Mouse (Mus musculus): ENCODE measurements around the gene Tlcd2.

DNA sequence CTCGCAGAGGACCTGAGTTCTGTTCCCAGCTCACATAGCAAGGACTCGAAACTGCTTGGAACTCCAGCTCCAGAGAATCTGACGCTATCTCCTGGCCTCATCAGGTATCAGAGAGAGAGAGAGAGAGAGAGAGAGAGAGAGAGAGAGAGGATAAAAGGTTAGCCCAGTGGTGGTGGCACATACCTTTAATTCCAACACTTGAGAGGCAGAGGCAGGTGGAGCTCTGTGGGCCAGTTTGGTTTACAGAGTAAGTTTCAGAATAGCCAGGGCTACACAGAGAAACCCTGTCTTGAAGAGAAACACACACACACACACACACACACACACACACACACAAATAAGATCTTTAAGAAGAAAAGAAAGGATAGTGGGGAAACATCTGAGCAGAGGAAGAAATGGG lies 38.4 kb upstream of the Tlcd2 start:
- TF ChIP-seq POLR2A (IDR thresholded peaks at IDR 0.05; ENCODE audit: control insufficient read depth, extremely low read depth, insufficient read depth, low read length, poor library complexity): no peak
- no peak for TF ChIP-seq CTCF (IDR thresholded peaks at IDR 0.05; ENCODE audit: borderline replicate concordance, control insufficient read depth, extremely low read depth, insufficient read depth, low read length, poor library complexity)
